Mouse (Mus musculus): ENCODE results near the gene Msh4. TPM values are rescaled to one million over a fixed set of nuclear protein-coding genes. Genes with fewer than 3 reads are reported as not detected.

Msh4 gene
- 0.13 and 0.14 TPM in 2 replicates for polyA plus RNA-seq (2015; fragmentation: Nextera tagmentation; extraction: Ambion mirVana)

GRCm38 (mm10) chr3:153906136-153906871 lies at the start of gene Msh4:
Msh4 (minus strand) TSS chr3:153906138.
- Histone ChIP-seq H3K4me1 (replicated peaks) (peaks cover 37% of the 10 kb centered on the region), H3K4me2 (replicated peaks) (no peak within 1 kb of the TSS), H3K27ac (no peak within 1 kb of the TSS), H3K36me3 (peaks cover 76% of the 10 kb centered on the region), H3K9ac (replicated peaks) (no peak within 1 kb of the TSS), H3K9me3 (no peaks in the 10 kb centered on the region), H3K27me3 (no peaks in the 10 kb centered on the region), H3K4me3 (replicated peaks) (no peak within 1 kb of the TSS)
- WGBS, result 85% methylated on average over 9 of the region's 9 CpGs
- ATAC-seq, result no peak

- H3K27me3 ChIP-seq, result no peaks in the 10 kb centered on the region
- no peak for ATAC-seq
- 79% methylated on average over 2 of the region's 2 CpGs for WGBS
These were observed 42.2 kb upstream of the Msh4 start for GRCm38 (mm10) chr3:153948176-153948575.

GRCm38 (mm10) chr3:153947271-153947670 lies 41.3 kb upstream of the Msh4 start:
- H3K9ac ChIP-seq (replicated peaks), result no peak overlapping the region
- 75% methylated on average over 4 of the region's 4 CpGs for WGBS
- no peaks in the 10 kb centered on the region for H3K9me3 ChIP-seq
- H3K4me2 ChIP-seq (replicated peaks), result no peak overlapping the region
- peaks cover 18% of the 10 kb centered on the region for H3K4me1 ChIP-seq (replicated peaks)
- ATAC-seq, result no peak
- no peak overlapping the region for H3K27ac ChIP-seq
- no peak overlapping the region for H3K4me3 ChIP-seq (replicated peaks)
- no peaks in the 10 kb centered on the region for H3K27me3 ChIP-seq
- H3K36me3 ChIP-seq, result no peaks in the 10 kb centered on the region

More at GRCm38 (mm10) chr3:153948176-153948575, 42.2 kb upstream of the Msh4 start:
- Histone ChIP-seq H3K9ac (replicated peaks) (no peak overlapping the region), H3K36me3 (no peaks in the 10 kb centered on the region), H3K4me2 (replicated peaks) (no peak overlapping the region), H3K4me1 (replicated peaks) (peaks cover 13% of the 10 kb centered on the region), H3K4me3 (replicated peaks) (no peak overlapping the region), H3K9me3 (no peaks in the 10 kb centered on the region), H3K27ac (no peak overlapping the region)

GRCm38 (mm10) chr3:153944335-153944990 lies 38.5 kb upstream of the Msh4 start, which contains the start of gene Acadm:
Acadm (minus strand) TSS chr3:153944632.
- H3K9me3 ChIP-seq, result no peaks in the 10 kb centered on the region
- under 1% methylated on average over 41 of the region's 41 CpGs for WGBS
- H3K4me3 ChIP-seq (replicated peaks), result peak within 1 kb of the TSS; percentile 55
- ATAC-seq, result peak; percentile 97
- H3K4me1 ChIP-seq (replicated peaks), result peaks cover 18% of the 10 kb centered on the region
- H3K27me3 ChIP-seq, result no peaks in the 10 kb centered on the region
- no peaks in the 10 kb centered on the region; the same call in 1 of the 2 replicates for H3K36me3 ChIP-seq
- peak within 1 kb of the TSS; percentile 59 for H3K27ac ChIP-seq
- H3K9ac ChIP-seq (replicated peaks), result peak within 1 kb of the TSS; percentile 72
- H3K4me2 ChIP-seq (replicated peaks), result peak within 1 kb of the TSS; percentile 64

GRCm38 (mm10) chr3:153943901-153944334 lies 38.0 kb upstream of the Msh4 start:
- under 1% methylated on average over 19 of the region's 19 CpGs for WGBS
- Histone ChIP-seq H3K4me1 (replicated peaks) (peaks cover 18% of the 10 kb centered on the region), H3K9me3 (no peaks in the 10 kb centered on the region), H3K27me3 (no peaks in the 10 kb centered on the region), H3K27ac (peak overlapping the region; percentile 59), H3K36me3 (no peaks in the 10 kb centered on the region; the same call in 1 of the 2 replicates), H3K9ac (replicated peaks) (peak overlapping the region; percentile 72), H3K4me3 (replicated peaks) (peak overlapping the region; percentile 55), H3K4me2 (replicated peaks) (peak overlapping the region; percentile 64)
- ATAC-seq, result peak; percentile 71

GRCm38 (mm10) chr3:153943003-153943640 lies 37.2 kb upstream of the Msh4 start:
- WGBS, result 30% methylated on average over 12 of the region's 12 CpGs
- Histone ChIP-seq H3K4me1 (replicated peaks) (peaks cover 18% of the 10 kb centered on the region), H3K27me3 (no peaks in the 10 kb centered on the region), H3K9ac (replicated peaks) (no peak overlapping the region), H3K4me3 (replicated peaks) (peak overlapping the region; percentile 55), H3K36me3 (peaks cover 5% of the 10 kb centered on the region; the same call in 1 of the 2 replicates), H3K9me3 (no peaks in the 10 kb centered on the region), H3K4me2 (replicated peaks) (peak overlapping the region; percentile 64), H3K27ac (no peak overlapping the region)
- no peak for ATAC-seq

GRCm38 (mm10) chr3:153941613-153942012 lies 35.7 kb upstream of the Msh4 start:
- Histone ChIP-seq H3K27me3 (no peaks in the 10 kb centered on the region), H3K9ac (replicated peaks) (no peak overlapping the region), H3K4me1 (replicated peaks) (peaks cover 18% of the 10 kb centered on the region), H3K4me3 (replicated peaks) (no peak overlapping the region), H3K27ac (no peak overlapping the region), H3K9me3 (no peaks in the 10 kb centered on the region), H3K4me2 (replicated peaks) (no peak overlapping the region), H3K36me3 (peaks cover 13% of the 10 kb centered on the region)
- no peak for ATAC-seq
- 95% methylated on average over 13 of the region's 13 CpGs for WGBS

- Histone ChIP-seq H3K36me3 (peaks cover 20% of the 10 kb centered on the region), H3K4me2 (replicated peaks) (no peak overlapping the region), H3K9me3 (no peaks in the 10 kb centered on the region), H3K4me1 (replicated peaks) (peaks cover 18% of the 10 kb centered on the region), H3K27me3 (no peaks in the 10 kb centered on the region), H3K9ac (replicated peaks) (no peak overlapping the region), H3K27ac (no peak overlapping the region), H3K4me3 (replicated peaks) (no peak overlapping the region)
- ATAC-seq, result no peak
- 91% methylated on average over 9 of the region's 9 CpGs for WGBS
These were observed 34.5 kb upstream of the Msh4 start for GRCm38 (mm10) chr3:153940486-153940885.

- H3K9ac ChIP-seq (replicated peaks), result no peak overlapping the region
- no peak overlapping the region for H3K27ac ChIP-seq
- WGBS, result 86% methylated on average over 8 of the region's 8 CpGs
- no peak overlapping the region for H3K4me3 ChIP-seq (replicated peaks)
- no peaks in the 10 kb centered on the region for H3K27me3 ChIP-seq
- ATAC-seq, result no peak
- H3K4me2 ChIP-seq (replicated peaks), result no peak overlapping the region
- peaks cover 20% of the 10 kb centered on the region for H3K36me3 ChIP-seq
- peaks cover 17% of the 10 kb centered on the region for H3K4me1 ChIP-seq (replicated peaks)
- H3K9me3 ChIP-seq, result no peaks in the 10 kb centered on the region
These were observed 34.1 kb upstream of the Msh4 start for GRCm38 (mm10) chr3:153940021-153940420.

- Histone ChIP-seq H3K9me3 (no peaks in the 10 kb centered on the region), H3K36me3 (peaks cover 43% of the 10 kb centered on the region), H3K27ac (no peak overlapping the region), H3K4me3 (replicated peaks) (no peak overlapping the region), H3K27me3 (no peaks in the 10 kb centered on the region), H3K4me2 (replicated peaks) (no peak overlapping the region), H3K9ac (replicated peaks) (no peak overlapping the region), H3K4me1 (replicated peaks) (no peaks in the 10 kb centered on the region)
- ATAC-seq, result no peak
- 95% methylated on average over 17 of the region's 17 CpGs for WGBS
These were observed 31.3 kb upstream of the Msh4 start for GRCm38 (mm10) chr3:153937116-153937810.

GRCm38 (mm10) chr3:153935878-153936277 lies 29.9 kb upstream of the Msh4 start:
- Histone ChIP-seq H3K4me1 (replicated peaks) (no peaks in the 10 kb centered on the region), H3K27me3 (no peaks in the 10 kb centered on the region), H3K9me3 (no peaks in the 10 kb centered on the region), H3K9ac (replicated peaks) (no peak overlapping the region), H3K4me3 (replicated peaks) (no peak overlapping the region), H3K4me2 (replicated peaks) (no peak overlapping the region), H3K27ac (no peak overlapping the region), H3K36me3 (peaks cover 50% of the 10 kb centered on the region)
- 93% methylated on average over 9 of the region's 9 CpGs for whole genome bisulfite sequencing
- no peak for ATAC-seq

Measured in midbrain, embryonic 13.5 days (tissue).